Mouse (Mus musculus) kidney, postnatal 14 days (tissue): ENCODE measurements around the gene Npr3.

Source experiments
- DNase-seq: peaks from one replicate; pipeline ENCODE4 v3.0.0; 2022; ENCODE audit warnings: mixed read lengths

Npr3 gene

GRCm38 (mm10) chr15:11906571-11907531, at the start of gene Npr3:
TSS of gene Npr3 (minus strand) at chr15:11907287.
- DNase-seq = peak; percentile 65

- DNase-seq = no peak
Observed at GRCm38 (mm10) chr15:11956129-11956528, 49.0 kb upstream of the Npr3 start.

GRCm38 (mm10) chr15:11954190-11954589, 47.1 kb upstream of the Npr3 start:
- no peak for DNase-seq

DNA sequence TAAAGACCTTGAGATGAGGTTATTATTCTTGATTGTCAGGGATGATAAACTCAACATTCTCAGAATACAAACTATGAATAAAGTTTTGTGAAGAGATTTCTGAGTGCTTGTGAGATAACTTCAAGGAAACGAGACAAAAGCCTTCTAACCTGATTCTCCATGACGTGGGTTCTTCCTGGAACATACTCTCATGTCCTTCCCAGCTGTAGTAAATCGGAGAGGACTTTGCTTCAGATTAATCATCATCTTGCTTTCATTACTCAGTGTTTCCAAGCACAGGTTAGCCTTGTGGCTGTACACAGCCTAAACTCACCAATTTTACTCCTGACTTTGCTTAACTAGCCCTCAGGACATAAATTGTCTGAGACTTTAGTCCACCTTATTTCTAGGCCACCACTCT, 45.1 kb upstream of the Npr3 start:
- DNase-seq = no peak

DNA sequence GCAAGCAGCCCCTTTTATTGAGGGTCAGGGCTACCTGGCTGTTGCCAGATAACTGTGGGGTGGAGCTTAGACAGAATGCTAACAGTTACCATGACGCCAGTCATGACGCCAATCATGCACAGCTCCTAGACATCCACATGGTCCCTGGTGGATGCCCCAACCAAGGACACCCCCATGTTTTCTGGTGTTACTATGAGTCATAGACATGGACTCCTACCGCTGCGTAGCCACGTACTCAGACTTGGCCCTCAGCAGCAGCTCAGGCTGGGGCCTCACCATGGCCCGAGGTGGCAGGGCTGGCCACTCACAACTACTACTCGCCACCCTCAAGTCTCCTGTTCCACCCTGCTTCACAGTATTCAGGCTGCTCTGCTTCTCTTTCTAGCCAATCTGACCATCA, 44.1 kb upstream of the Npr3 start:
- DNase-seq = no peak

DNA sequence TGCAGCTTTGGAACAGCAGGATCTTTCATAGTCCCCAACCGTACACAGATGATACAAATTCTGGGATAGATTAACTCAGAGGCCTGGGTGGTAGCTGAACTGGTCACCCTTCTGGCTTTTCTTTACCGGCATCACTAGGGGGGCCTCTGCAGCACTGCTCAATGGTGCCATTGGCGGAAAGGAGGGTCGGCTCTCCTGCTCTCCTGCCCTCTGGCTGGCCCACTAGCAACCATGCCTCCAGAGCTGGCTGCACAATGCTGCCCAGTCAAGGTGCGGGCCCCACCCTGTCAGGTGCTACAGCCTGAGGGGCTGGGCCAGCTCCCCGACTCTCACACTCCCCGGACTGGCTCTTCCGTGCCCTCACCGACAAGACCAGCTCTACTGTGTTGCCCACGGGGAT, 43.1 kb upstream of the Npr3 start:
- no peak for DNase-seq

- DNase-seq = no peak
Observed at GRCm38 (mm10) chr15:11949490-11949889, 42.4 kb upstream of the Npr3 start.

DNA sequence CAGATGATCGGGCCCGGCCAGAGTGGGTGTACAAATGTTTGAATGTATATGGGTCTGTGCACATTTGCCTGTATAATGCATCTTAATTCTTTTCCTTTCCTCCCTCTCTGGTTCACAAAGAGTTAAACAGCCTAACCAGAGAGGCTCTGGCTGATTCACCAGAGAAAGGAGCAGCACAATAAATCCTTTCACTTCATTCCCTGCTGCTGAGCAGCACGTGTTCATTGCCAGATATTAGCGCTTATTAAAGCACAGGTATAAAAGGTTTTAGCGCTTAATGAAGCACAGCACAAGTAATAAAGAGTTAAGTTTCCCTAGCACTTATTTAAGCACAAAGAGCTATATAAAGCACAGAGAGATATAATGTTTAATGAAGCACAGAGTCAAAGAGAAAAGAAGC, 33.8 kb upstream of the Npr3 start:
- no peak for DNase-seq

GRCm38 (mm10) chr15:11927742-11928141, 20.7 kb upstream of the Npr3 start:
- no peak for DNase-seq

- no peak for DNase-seq
Observed at GRCm38 (mm10) chr15:11914101-11914500, 7.0 kb upstream of the Npr3 start.

DNA sequence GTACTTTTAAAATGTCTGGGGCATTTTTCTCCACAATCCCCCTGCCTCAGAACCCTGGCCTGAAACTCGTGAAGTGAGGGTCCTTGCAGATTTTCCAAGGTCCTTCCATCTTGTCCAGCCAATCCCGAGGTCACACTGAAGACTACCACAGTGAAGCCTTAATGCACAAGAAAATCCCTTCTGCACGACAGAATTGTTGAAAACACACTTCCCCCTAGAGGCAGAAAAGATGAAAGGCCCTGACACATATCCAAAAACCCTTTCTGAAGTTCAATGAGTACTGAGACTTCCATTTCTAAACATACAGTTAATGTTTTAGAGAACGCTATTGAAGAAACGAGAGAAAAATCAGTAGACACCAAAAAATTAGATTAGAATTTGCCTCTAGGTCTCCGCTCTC, 2.8 kb upstream of the Npr3 start:
- DNase-seq = peak; percentile 28

- peak; percentile 12 for DNase-seq
Observed at GRCm38 (mm10) chr15:11908166-11908565, 1.1 kb upstream of the Npr3 start.

DNA sequence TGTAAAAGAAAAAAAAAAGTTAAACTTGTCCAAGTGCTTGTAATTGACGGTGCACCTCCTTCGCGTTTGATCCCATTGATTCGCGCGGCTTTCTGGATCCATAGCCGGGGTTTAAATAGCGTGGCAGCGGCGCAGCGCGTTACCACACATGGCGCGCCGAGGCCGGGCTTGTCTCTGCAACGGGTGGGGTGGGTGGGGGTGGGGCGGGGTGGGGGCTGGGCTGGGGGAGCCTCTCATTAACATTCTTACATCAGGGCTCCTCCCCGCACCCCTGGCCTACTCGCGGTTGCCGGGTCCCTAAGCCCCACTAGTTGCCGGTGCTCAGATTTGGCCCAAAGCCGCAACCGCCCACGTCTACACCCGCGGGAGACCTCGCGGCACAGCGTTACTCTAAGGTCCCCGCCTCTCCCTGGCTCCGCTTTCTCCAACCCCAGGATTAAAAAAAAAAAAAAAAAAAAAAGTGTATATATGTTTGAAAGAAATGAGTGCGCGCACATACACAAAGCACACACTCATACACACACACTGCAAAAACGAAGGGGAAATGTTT, 991 bp downstream of the Npr3 start:
- peak; percentile 30 for DNase-seq

GRCm38 (mm10) chr15:11904848-11905672, 2.0 kb downstream of the Npr3 start:
- DNase-seq = peak; percentile 48

DNA sequence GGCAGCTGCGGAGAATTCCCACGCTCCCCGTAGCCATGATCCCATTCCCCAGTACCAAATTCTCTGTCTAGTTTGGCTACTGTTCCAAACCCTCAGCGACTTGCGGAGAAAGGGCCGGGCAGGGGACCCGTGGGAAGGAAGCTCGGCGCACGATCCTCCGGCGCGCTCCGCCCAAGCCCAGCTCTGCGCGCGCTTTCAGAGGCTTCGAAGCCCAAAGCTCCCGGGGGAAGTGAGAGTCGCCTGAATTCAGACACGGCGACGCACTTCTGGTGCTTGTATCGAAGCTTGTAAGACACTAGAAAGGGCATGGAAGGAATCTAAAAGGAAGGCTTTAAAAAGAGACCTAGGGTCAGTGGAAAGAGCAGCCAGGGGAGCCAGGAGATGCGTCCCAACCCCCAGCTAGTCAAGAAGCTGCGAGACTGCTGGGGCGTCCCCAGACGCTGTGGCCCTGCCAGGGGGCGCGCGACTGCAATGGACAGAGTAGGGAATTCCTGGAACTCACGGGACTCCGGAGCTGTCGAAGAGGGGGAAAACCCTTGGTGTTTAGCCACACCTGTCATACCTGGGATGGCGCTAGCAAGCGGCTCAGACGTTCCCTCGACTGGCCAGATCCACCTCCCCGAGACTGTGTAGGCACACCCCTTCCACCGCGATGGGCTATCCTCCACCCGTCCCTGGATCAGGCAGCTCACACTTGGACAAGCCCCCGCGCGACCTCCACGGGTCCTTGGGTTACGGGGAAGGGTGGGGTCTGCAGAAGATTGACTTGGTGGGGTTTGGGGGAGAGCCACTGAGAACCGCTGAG, 2.8 kb downstream of the Npr3 start:
- peak; percentile 50 for DNase-seq

DNA sequence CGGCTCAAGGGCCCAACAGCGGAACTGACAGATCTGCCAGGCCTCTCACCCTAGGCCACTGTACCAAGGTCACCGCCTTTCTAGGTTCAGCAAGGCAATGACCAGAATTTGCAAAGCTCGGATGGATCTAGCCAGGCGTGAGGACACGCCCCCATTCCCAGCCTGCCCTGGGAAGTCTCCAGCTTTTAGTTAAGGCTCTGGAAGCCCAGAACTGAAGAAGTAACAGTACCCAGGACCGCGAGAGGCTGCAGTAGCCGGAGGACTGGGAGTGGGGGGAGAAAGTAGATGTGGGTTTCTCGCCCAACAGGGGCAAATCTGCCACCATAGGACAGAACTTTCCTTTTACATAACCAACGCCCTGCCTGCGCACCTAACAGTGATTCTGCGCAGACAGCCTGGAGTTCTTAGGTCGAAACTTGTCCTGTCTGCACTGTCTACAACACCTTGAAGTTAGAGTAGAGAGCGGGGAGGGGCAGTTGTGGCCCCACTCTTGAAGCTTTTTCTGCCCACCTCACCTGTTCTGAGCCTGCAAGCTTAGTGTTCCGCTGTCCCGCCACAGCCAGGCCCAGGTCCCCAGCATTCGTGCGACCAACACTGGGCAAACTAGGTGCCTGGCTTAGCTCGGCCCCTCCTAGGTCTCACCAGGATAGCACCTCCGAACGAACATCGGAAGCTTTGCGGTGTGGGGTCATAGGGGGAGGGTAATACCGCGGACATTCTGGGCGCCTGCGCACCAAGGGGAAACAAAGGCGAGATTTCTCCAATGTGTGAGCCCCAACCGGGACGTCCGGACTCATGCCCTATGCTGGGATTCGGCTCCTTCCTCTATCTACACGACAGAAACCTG, 3.7 kb downstream of the Npr3 start:
- peak; percentile 45 for DNase-seq

GRCm38 (mm10) chr15:11897617-11898016, 9.5 kb downstream of the Npr3 start:
- DNase-seq = no peak

DNA sequence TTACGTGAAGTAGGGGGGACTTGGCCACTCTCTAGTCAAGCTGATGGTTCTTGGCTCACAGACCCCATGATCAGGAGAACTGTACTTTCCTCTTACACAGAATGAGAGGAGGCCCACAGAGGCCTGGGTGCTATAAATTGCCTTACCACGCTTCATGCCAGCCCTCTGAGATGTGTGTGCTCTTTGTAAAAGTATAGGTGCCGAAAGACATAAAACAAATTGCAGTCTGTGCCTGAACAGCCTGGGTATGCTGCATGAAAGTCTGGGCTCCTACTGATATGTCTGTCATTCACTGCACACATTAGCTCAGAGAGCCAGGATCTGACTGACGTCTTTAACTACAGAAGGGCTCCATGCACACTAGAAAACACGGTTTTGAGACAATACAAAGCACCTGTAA, 9.9 kb downstream of the Npr3 start:
- DNase-seq = no peak

- DNase-seq = no peak
Observed at GRCm38 (mm10) chr15:11893969-11894368, 13.1 kb downstream of the Npr3 start.

GRCm38 (mm10) chr15:11891395-11891794, 15.7 kb downstream of the Npr3 start:
- no peak for DNase-seq

GRCm38 (mm10) chr15:11882508-11883205, 24.4 kb downstream of the Npr3 start:
- no peak for DNase-seq
